Mouse (Mus musculus): ENCODE results near the gene Cpeb2.

Cpeb2 gene

DNA sequence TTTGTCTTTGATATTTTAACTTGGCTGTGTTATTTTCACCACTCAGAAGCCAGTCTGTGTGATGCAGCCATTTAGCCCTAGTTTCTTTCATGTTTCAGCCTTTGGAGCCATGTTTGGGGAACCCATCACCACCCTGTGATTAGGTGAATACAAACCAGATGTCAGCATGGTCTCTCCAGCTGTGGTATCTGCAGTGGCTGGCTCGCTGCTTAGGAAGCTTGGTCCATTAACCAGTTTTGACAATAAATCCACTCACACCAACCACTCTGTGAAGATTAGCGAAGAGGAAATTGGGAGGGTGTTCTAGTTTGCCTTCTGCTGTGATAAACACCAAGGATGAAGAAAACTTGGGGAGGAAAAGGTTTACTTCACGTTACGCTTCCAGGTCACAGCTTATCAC is 92.6 kb downstream of the Cpeb2 start:
- DNase-seq (ENCODE audit: low spot score), result no peak

DNA sequence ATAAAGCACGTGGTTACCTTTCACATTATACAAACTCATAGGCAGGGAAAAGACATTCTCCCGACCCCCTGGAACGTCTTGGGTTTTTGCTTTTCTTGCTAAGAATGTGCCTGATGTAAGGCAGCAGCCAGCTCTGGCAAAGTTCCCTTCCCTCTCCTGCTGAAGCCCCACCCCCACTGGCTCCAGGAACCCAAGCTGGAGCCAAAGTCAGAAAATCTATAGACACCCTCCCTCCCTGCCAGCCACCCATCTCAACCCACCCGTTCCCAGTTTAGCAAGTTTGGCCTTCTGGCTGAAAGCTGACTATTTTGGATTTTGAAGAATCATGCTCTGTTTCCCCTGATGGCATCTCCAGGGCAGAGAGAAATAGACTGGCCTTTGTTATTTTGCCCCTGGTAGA is 95.6 kb downstream of the Cpeb2 start:
- DNase-seq (ENCODE audit: low spot score), result peak; percentile 32

DNA sequence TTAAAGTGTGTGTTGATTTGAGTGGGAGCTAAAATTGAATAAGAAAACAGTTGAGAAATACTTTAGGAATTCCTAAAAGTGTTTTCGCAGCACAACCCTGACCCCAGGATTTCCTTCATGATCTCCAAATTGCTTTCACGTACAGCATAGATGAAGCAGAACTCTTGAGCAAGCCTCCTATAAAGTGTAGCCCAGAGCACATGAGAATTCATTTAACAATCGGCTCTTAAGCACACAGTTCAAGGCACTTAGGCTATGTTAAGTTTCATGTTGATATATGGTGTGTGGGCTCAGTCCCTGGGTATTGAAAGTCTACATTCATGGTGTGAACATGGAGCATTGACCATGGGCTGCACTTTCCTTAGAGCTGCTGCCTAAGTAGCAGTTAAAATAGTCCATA is 97.3 kb downstream of the Cpeb2 start:
- DNase-seq (ENCODE audit: low spot score), result no peak

DNA sequence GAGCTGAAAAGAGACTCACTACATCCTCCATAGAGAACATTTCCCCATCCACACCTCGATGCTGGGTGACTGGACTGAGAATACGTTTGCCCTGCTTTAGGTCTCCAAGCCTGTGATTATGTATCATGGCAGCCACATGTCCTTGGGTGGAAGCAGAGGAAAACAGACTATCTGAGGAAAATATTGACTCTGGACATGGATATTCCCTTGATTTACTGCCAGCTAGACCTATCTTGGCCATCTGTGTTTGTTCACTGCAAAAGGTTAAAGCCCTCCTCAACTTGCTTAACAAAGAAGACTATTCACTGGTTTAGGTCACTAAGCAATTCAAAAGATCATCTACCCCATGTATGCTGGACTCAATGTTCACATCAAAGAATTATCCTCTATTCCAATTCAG is 101.5 kb downstream of the Cpeb2 start:
- DNase-seq (ENCODE audit: low spot score), result no peak

DNA sequence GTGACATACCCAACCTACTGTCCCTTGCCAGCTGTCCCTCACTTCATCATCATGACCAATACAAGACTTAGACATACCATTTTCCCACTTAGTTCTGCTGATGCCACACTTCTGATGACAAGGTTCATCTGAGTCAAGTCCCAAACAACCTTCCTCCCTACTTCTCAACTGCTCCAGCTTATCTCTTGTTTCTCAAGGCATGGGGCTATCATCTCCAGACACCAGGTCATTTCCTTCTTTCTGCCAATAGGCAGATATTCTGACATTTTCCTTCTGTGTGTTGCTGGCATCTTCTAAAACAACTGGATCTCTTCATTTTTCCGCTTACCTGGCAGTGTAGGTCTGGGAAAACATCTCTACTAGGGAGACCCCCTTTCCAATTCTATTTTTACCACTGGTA is 104.2 kb downstream of the Cpeb2 start:
- DNase-seq (ENCODE audit: low spot score), result no peak

DNA sequence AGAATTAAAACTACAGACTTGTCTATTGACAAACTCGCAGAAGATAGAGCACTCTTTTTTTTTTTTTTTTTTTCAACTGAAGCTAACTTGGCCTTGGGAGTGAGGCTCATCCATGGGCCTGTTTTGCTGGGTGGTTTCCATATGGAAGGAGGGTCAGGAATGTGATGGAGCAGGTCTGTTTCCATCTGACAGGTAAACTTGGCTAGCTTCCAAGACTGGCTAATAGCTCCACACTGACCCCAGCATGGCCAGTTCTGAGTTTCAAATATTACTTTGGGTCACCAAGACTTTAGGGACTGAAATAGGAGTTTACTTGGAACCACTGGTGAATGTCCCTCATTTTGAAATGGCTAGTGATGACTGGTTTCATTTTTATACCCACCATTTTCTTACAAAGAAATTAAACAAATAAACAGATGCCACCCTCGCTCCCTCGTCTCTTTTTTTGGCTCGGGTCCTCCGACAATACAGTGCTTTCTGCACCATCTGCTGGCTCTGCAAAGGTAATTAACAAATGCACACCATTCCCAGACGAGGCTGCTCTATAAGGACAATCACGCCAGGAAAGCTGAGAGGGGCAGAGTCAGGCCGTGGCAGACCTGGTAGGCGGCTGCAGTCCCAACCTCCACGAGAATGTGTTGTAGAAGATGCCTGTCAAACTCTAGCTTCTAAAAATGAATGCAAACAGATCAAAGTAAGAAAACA is 106.0 kb downstream of the Cpeb2 start:
- DNase-seq (ENCODE audit: low spot score), result no peak
